Comparison of ENCODE assay signal across 14 mouse cellular contexts in genomic region chr17:50565376-50566123, GRCm38 (mm10). TPM values are rescaled to one million over a fixed set of nuclear protein-coding genes. Genes with fewer than 3 reads are reported as not detected.
DNase-seq lines count a peak whose midpoint lies in the region; ATAC-seq lines count a peak whose summit lies in the region.
"Had no signal": no experiment of that assay in that cellular context is flagged by ENCODE, and none has a peak within 500 bp of the region (broad histone marks: within the 10 kb centered on the region; RNA-seq: fewer than 3 reads in every experiment).

No protein-coding gene starts in this region.

- H3K4me1 ChIP-seq in forebrain, embryonic 16.5 days (replicated peaks; ENCODE audit: control insufficient read depth, insufficient read depth, low read length), result peaks cover 7% of the 10 kb centered on the region
- H3K4me1 ChIP-seq in forebrain, embryonic 12.5 days, result peaks cover 5% of the 10 kb centered on the region; the same call in 1 of the 2 replicates
- H3K4me1 ChIP-seq in neural tube, embryonic 15.5 days, result peaks cover 9% of the 10 kb centered on the region
- peaks cover 6% of the 10 kb centered on the region for H3K4me1 ChIP-seq in heart, embryonic 10.5 days

- 26% methylated on average over 8 of the region's 8 CpGs for WGBS in forebrain, embryonic 16.5 days
- 47% methylated on average over 8 of the region's 8 CpGs for WGBS in forebrain, embryonic 12.5 days
- 33% methylated on average over 8 of the region's 8 CpGs for WGBS in neural tube, embryonic 15.5 days
- WGBS in heart, embryonic 10.5 days, result 44% methylated on average over 8 of the region's 8 CpGs

- H3K4me3 ChIP-seq in forebrain, embryonic 16.5 days (replicated peaks; ENCODE audit: low read length), result no peak overlapping the region
- H3K4me3 ChIP-seq in forebrain, embryonic 12.5 days (replicated peaks), result no peak overlapping the region
- H3K4me3 ChIP-seq in neural tube, embryonic 15.5 days (replicated peaks), result no peak overlapping the region
- no peak overlapping the region for H3K4me3 ChIP-seq in heart, embryonic 10.5 days
- H3K4me3 ChIP-seq: embryonic facial prominence, embryonic 12.5 days; intestine, embryonic 15.5 days had no signal

- no peak overlapping the region for H3K27ac ChIP-seq in forebrain, embryonic 16.5 days (ENCODE audit: low read length)
- H3K27ac ChIP-seq in forebrain, embryonic 12.5 days, result no peak overlapping the region
- H3K27ac ChIP-seq in neural tube, embryonic 15.5 days (replicated peaks), result no peak overlapping the region
- H3K27ac ChIP-seq in heart, embryonic 10.5 days, result no peak overlapping the region
- H3K27ac ChIP-seq: embryonic facial prominence, embryonic 12.5 days; intestine, embryonic 15.5 days had no signal

- peak; percentile 22 for DNase-seq in neural tube, embryonic 10.5 days (ENCODE audit: extremely low spot score, low spot score)
- peak; percentile 43 for DNase-seq in retina, embryonic 14.5 days (ENCODE audit: low spot score)
- no peak for DNase-seq in heart, embryonic 10.5 days (ENCODE audit: low spot score)
- DNase-seq: adrenal gland, adult 2 months; kidney, postnatal 4 days had no signal

- no peak overlapping the region for H3K9ac ChIP-seq in forebrain, embryonic 16.5 days (replicated peaks; ENCODE audit: low read depth, low read length)
- H3K9ac ChIP-seq in forebrain, embryonic 12.5 days, result no peak overlapping the region
- H3K9ac ChIP-seq in neural tube, embryonic 15.5 days (replicated peaks), result no peak overlapping the region
- H3K9ac ChIP-seq: embryonic facial prominence, embryonic 12.5 days; intestine, embryonic 15.5 days had no signal

- no peak overlapping the region for H3K4me2 ChIP-seq in forebrain, embryonic 16.5 days (ENCODE audit: low read length)
- no peak overlapping the region for H3K4me2 ChIP-seq in forebrain, embryonic 12.5 days
- no peak overlapping the region for H3K4me2 ChIP-seq in neural tube, embryonic 15.5 days
- H3K4me2 ChIP-seq: embryonic facial prominence, embryonic 12.5 days; intestine, embryonic 15.5 days had no signal

- ATAC-seq in forebrain, embryonic 16.5 days, result peak; percentile 64
- no peak for ATAC-seq in forebrain, embryonic 12.5 days (ENCODE audit: low FRiP score)
- no peak for ATAC-seq in neural tube, embryonic 15.5 days (ENCODE audit: low FRiP score)
- ATAC-seq in erythroblast, adult 5-6 weeks (replicated peaks; ENCODE audit: low FRiP score, poor library complexity, severe bottlenecking), result 0 out of 2 replicates have a peak, but pooled peaks have one; percentile 72
- ATAC-seq in granulocyte monocyte progenitor cell, adult 5-6 weeks (replicated peaks; ENCODE audit: poor library complexity, severe bottlenecking), result no peak
- ATAC-seq: CD4-positive, CD25-positive, alpha-beta regulatory T cell, adult 4 months; intestine, embryonic 15.5 days; Patski had no signal

- no peaks in the 10 kb centered on the region for H3K27me3 ChIP-seq in forebrain, embryonic 16.5 days (replicated peaks; ENCODE audit: control insufficient read depth, insufficient read depth, low read length)
- no peaks in the 10 kb centered on the region for H3K27me3 ChIP-seq in forebrain, embryonic 12.5 days
- H3K27me3 ChIP-seq in neural tube, embryonic 15.5 days (replicated peaks), result no peaks in the 10 kb centered on the region
- no peaks in the 10 kb centered on the region for H3K27me3 ChIP-seq in heart, embryonic 10.5 days (ENCODE audit: insufficient read depth, poor library complexity, severe bottlenecking)
- H3K27me3 ChIP-seq: embryonic facial prominence, embryonic 12.5 days; intestine, embryonic 15.5 days had no signal

- no peaks in the 10 kb centered on the region for H3K36me3 ChIP-seq in forebrain, embryonic 16.5 days (ENCODE audit: control insufficient read depth, insufficient read depth)
- no peaks in the 10 kb centered on the region for H3K36me3 ChIP-seq in forebrain, embryonic 12.5 days (replicated peaks)
- no peaks in the 10 kb centered on the region for H3K36me3 ChIP-seq in neural tube, embryonic 15.5 days
- H3K36me3 ChIP-seq in heart, embryonic 10.5 days, result no peaks in the 10 kb centered on the region
- H3K36me3 ChIP-seq: embryonic facial prominence, embryonic 12.5 days; intestine, embryonic 15.5 days had no signal

- no peaks in the 10 kb centered on the region for H3K9me3 ChIP-seq in forebrain, embryonic 16.5 days (ENCODE audit: control insufficient read depth, low read length)
- no peaks in the 10 kb centered on the region for H3K9me3 ChIP-seq in forebrain, embryonic 12.5 days
- no peaks in the 10 kb centered on the region for H3K9me3 ChIP-seq in neural tube, embryonic 15.5 days (replicated peaks)
- H3K9me3 ChIP-seq in heart, embryonic 10.5 days, result no peaks in the 10 kb centered on the region
- H3K9me3 ChIP-seq: embryonic facial prominence, embryonic 12.5 days; intestine, embryonic 15.5 days had no signal

RNA-seq across cellular contexts. Expression of gene Plcl2, which starts 56.3 kb away (rescaled TPM):
- 9.7 and 11.2 TPM in 2 replicates for polyA plus RNA-seq in forebrain, embryonic 16.5 days (2015; fragmentation: Nextera tagmentation; extraction: Ambion mirVana)
- 8.3 and 9.4 TPM in 2 replicates for polyA plus RNA-seq in forebrain, embryonic 12.5 days (2016; fragmentation: Nextera tagmentation; extraction: Ambion mirVana)
- 8.6 and 9.3 TPM in 2 replicates for polyA plus RNA-seq in neural tube, embryonic 15.5 days (2015; fragmentation: Nextera tagmentation; extraction: Ambion mirVana)
- total RNA-seq in erythroblast, adult 5-6 weeks (2015; ENCODE audit: low replicate concordance), result 97.0 and 109 TPM in 2 replicates
- 129 and 135 TPM in 2 replicates for total RNA-seq in erythroblast, adult 5-6 weeks (2017; ENCODE audit: low replicate concordance)
- total RNA-seq in granulocyte monocyte progenitor cell, adult 5-6 weeks (2014; fragmentation: Nextera tagmentation), result 29.8 and 40.1 TPM in 2 replicates
- total RNA-seq in granulocyte monocyte progenitor cell, adult 5-6 weeks (2017), result 22.9 and 31.1 TPM in 2 replicates
- polyA plus RNA-seq in heart, embryonic 10.5 days (2016; fragmentation: Nextera tagmentation; extraction: Ambion mirVana), result 3.0 and 3.8 TPM in 2 replicates
- polyA plus RNA-seq: Patski had no signal

Comparison
In these comparisons a context has a peak if more than half of its experiments do, and no peak if none do; other contexts are left out.
1. ATAC-seq: peak in forebrain, embryonic 16.5 days (single experiment) and erythroblast, adult 5-6 weeks (single experiment); none in forebrain, embryonic 12.5 days (single experiment), neural tube, embryonic 15.5 days (single experiment) and granulocyte monocyte progenitor cell, adult 5-6 weeks (single experiment).